Mouse (Mus musculus) olfactory bulb, adult 2 months (tissue): ENCODE measurements at regions not wholly inside any gene's neighbourhood (a gene's known extent, or its start where the extent isn't known, plus 50 kb on each side); places are given as distances from the start of the nearest gene placed in this dataset.

Source experiments
- H3K27ac ChIP-seq: fragments of 200-500 bp; 2 replicates; pipeline ENCODE4 v1.5.1; 2012; ENCODE audit warnings: low read depth, low read length; ENCODE audit not compliant: insufficient read depth
- H3K4me1 ChIP-seq: fragments of 200-500 bp; 2 replicates; pipeline ENCODE4 v1.6.1; 2012; ENCODE audit warnings: low read length; ENCODE audit not compliant: control insufficient read depth, insufficient read depth
- H3K4me3 ChIP-seq: fragments of 200-500 bp; 2 replicates; pipeline ENCODE4 v1.5.1; 2012; ENCODE audit warnings: mild to moderate bottlenecking, low read depth, low read length, moderate library complexity; ENCODE audit not compliant: insufficient read depth
- CTCF ChIP-seq: fragments of 200-500 bp; IDR thresholded peaks from 2 replicates; pipeline ENCODE4 v1.5.1; 2012; ENCODE audit warnings: low read depth, mild to moderate bottlenecking, low read length, moderate library complexity; ENCODE audit not compliant: insufficient read depth
- POLR2A ChIP-seq: fragments of 200-500 bp; IDR thresholded peaks from 2 replicates; pipeline ENCODE4 v1.6.1; 2012; ENCODE audit warnings: mild to moderate bottlenecking, low read depth, low read length, moderate library complexity; ENCODE audit not compliant: insufficient read depth
- WGBS: fragments of 180-500 bp; shearing (Covaris S2); methylation state at CpG from one replicate; pipeline ENCODE4 v1.1.7; 2018; 5-methylcytosine and 5-hydroxymethylcytosine counted together

- Histone ChIP-seq H3K27ac (no peak overlapping the region), H3K4me3 (no peak overlapping the region), H3K4me1 (peaks cover 5% of the 10 kb centered on the region; the same call in 1 of the 2 replicates)
- 75% methylated on average over 12 of the region's 12 CpGs for WGBS
- no peak for TF ChIP-seq CTCF
- no peak for TF ChIP-seq POLR2A
Observed at GRCm38 (mm10) chr17:63662251-63662650, 162.4 kb upstream of the Fbxl17 start.

- WGBS = 83% methylated on average over 8 of the region's 8 CpGs
- Histone ChIP-seq H3K4me1 (no peaks in the 10 kb centered on the region), H3K27ac (no peak overlapping the region), H3K4me3 (no peak overlapping the region)
- TF ChIP-seq CTCF (no peak), POLR2A (no peak)
Observed at GRCm38 (mm10) chr17:63676791-63677190, 177.0 kb upstream of the Fbxl17 start.

GRCm38 (mm10) chr17:63677996-63678657, 178.3 kb upstream of the Fbxl17 start:
- 70% methylated on average over 3 of the region's 3 CpGs for WGBS
- no peak overlapping the region for H3K4me3 ChIP-seq
- H3K4me1 ChIP-seq = no peaks in the 10 kb centered on the region
- TF ChIP-seq POLR2A (no peak), CTCF (no peak)
- no peak overlapping the region for H3K27ac ChIP-seq

GRCm38 (mm10) chr17:63680479-63680878, 180.7 kb upstream of the Fbxl17 start:
- H3K4me3 ChIP-seq = no peak overlapping the region
- 0 out of 2 replicates have a peak, but pooled peaks cover 2% of the 10 kb centered on the region for H3K4me1 ChIP-seq
- WGBS = 61% methylated on average over 3 of the region's 3 CpGs
- no peak for TF ChIP-seq POLR2A
- no peak for TF ChIP-seq CTCF
- H3K27ac ChIP-seq = no peak overlapping the region

- TF ChIP-seq CTCF (no peak), POLR2A (no peak)
- Histone ChIP-seq H3K4me1 (0 out of 2 replicates have a peak, but pooled peaks cover 2% of the 10 kb centered on the region), H3K4me3 (no peak overlapping the region), H3K27ac (no peak overlapping the region)
- 63% methylated on average over 9 of the region's 9 CpGs for WGBS
Observed at GRCm38 (mm10) chr17:63683345-63683744, 179.5 kb upstream of the Fer start.

- TF ChIP-seq POLR2A = no peak
- no peak for TF ChIP-seq CTCF
- H3K27ac ChIP-seq = no peak overlapping the region
- 0 out of 2 replicates have a peak, but pooled peaks cover 2% of the 10 kb centered on the region for H3K4me1 ChIP-seq
- 90% methylated on average over 3 of the region's 3 CpGs for WGBS
- no peak overlapping the region for H3K4me3 ChIP-seq
Observed at GRCm38 (mm10) chr17:63684026-63684425, 178.8 kb upstream of the Fer start.

- no peak overlapping the region for H3K27ac ChIP-seq
- WGBS = 14% methylated on average over 4 of the region's 4 CpGs
- no peak overlapping the region for H3K4me3 ChIP-seq
- H3K4me1 ChIP-seq = 0 out of 2 replicates have a peak, but pooled peaks cover 2% of the 10 kb centered on the region
- no peak for TF ChIP-seq CTCF
- TF ChIP-seq POLR2A = no peak
Observed at GRCm38 (mm10) chr17:63685956-63686355, 176.9 kb upstream of the Fer start.

- Histone ChIP-seq H3K4me1 (0 out of 2 replicates have a peak, but pooled peaks cover 2% of the 10 kb centered on the region), H3K4me3 (no peak overlapping the region), H3K27ac (no peak overlapping the region)
- TF ChIP-seq POLR2A (no peak), CTCF (no peak)
- WGBS = 47% methylated on average over 4 of the region's 4 CpGs
Observed at GRCm38 (mm10) chr17:63686361-63686760, 176.5 kb upstream of the Fer start.

GRCm38 (mm10) chr17:63689291-63689690, 173.6 kb upstream of the Fer start:
- TF ChIP-seq CTCF = no peak
- no peak for TF ChIP-seq POLR2A
- 63% methylated on average over 8 of the region's 8 CpGs for WGBS

More at GRCm38 (mm10) chr17:63689291-63689690, 173.6 kb upstream of the Fer start:
- H3K4me1 ChIP-seq = 0 out of 2 replicates have a peak, but pooled peaks cover 2% of the 10 kb centered on the region
- H3K27ac ChIP-seq = no peak overlapping the region
- no peak overlapping the region for H3K4me3 ChIP-seq
